Mouse (Mus musculus): Measurements from ENCODE around the gene Cyth1.

Cyth1 gene

DNA sequence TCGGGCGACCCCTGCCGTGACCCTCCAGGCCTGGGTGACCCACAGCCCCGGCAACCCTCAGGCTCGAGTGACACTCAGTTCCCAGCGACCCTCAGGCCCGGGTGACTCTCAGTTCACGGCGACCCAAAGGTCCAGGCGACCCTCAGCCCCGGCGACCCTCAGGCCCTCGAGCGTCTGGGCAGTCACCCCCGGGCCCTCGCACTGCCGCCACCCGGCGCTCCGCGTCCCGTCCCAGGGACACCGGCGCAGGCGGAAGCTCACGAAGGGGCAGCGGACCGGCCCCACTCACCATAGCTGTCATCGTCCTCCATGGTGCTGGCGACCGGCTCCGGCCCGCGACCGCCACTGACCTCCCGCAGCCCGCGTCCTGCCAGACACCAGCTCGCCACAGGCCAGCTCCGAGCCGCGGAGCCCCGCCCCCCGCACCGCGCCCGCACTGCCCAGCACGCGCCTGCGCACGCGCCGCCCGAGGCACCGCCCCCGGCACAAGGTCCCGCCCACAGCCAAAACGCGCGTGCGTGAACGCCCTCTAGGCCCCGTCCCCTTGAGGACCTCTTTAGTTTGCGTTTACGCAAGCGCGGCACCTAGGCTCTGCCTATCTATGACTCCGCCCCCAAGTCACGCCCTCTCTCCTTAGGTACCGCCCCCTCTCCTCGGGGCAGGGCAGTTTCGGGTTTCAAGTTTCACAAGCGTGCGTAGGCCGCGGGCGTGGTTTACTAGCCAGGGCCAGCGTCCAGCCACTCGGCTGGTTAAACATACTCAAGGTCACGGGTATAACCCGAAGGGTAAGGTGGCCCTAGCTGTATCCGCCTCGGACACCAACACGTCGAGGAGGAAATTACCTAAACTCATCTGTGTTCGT lies at the start of gene Cyth1:
Gene Cyth1, minus strand, starts transcription at position 443 of the 862 bp plus-strand sequence.
- DNase-seq (ENCODE audit: extremely low read depth, low read depth, low spot score): peak; percentile 78

DNA sequence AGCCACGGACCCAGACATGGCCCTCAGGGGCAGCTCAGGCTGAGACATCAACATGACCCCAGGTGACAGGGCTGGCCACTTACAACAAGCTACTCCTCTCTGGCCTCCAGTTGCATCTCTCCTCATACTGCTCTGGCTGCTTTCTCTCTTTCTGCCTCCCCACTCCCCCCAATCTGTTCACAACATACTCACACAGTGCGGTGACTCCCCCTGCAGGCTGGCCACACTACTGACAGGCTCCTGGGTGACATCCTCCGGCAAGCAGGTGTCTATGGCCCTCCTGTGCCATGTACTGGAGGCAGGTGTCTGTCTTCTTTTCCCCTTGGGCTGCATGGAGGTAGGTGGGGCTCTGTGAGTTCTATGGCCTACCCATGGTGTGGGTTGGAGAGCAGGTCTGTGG lies 49.6 kb upstream of the Cyth1 start:
- DNase-seq (ENCODE audit: extremely low read depth, low read depth, low spot score): no peak

DNA sequence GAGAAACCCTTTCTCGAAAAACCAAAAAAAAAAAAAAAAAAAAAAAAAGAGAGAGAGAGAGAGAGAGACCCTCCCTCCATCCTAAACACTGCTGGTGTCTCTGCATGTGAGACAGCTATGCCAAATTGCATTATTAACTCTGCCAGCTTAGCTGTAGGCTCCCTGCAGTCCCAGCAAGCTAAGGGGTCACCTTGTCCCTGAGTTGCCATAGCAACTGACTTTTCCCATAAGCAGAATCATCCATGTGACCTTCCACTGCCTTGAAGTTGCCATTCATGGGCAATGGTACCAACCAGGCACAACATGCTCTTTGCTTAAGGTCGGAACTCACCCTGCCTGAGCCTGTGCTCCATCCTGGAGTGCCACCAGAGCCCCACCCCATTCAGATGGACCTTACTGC lies 46.6 kb upstream of the Cyth1 start:
- no peak for DNase-seq (ENCODE audit: extremely low read depth, low read depth, low spot score)

DNA sequence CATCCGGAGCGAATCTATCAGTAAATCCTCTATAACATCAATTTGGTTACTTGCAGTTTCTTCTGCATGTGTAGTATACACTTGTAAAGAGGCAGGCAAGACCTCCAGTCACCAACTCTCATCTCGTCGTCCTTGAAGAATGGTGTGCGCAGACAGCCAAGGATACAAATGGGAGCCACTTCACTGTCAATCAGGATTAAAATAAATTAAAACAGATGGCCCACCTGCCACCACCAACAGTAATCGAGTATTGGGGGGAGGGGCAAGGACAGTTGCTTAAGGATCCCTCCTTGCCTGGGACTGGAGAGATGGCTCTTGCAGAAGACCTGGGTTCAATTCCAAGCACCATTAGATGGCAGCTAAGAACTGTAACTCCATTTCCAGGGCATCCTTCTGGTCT lies 44.3 kb upstream of the Cyth1 start:
- DNase-seq (ENCODE audit: extremely low read depth, low read depth, low spot score): no peak

DNA sequence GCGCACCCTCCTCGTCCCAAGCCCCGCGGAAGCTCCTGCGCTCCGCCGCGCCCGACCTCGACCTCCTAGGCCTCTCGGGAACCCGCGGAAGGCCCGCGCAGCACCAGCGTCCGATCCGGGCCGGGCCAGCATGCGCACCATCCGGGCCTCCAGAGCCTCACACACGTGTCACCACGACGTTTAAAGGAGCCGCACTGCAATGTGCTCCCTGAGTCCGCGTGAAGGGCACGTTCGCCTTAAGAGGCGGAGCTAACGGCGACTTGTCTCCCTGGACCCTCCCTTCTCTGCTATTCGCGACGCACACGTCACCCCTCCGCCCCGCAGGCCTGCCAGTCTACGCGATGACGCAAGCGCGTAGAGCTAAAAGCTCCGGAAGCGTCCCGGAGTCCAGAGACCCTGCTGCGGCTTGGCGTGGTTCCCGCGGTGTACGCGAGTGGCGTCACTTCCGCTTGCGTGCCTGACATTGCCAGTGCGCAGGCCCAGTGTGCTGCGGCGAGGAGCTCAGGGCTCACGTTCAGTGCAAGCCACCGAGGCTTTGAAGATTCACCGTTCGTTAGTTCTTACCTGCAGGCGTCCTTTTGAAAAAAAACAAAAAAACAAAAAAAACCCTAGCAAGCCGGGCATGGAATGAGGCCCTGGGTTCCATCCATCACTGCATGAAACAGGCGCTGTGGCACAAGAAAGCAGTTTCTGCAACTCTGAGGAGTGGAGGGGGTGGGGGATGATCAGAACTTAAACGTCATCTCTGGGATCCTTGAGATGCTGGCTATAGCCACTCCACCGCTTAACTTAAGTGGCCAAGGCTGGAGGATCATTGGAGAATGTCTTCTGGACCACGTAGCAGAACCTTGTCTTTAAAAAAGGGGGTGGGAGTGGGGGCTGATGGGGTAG lies 41.9 kb upstream of the Cyth1 start, which contains the start of gene Usp36:
Gene Usp36, minus strand, starts transcription at position 246 of the 891 bp plus-strand sequence.
- DNase-seq (ENCODE audit: extremely low read depth, low read depth, low spot score): peak; percentile 95

DNA sequence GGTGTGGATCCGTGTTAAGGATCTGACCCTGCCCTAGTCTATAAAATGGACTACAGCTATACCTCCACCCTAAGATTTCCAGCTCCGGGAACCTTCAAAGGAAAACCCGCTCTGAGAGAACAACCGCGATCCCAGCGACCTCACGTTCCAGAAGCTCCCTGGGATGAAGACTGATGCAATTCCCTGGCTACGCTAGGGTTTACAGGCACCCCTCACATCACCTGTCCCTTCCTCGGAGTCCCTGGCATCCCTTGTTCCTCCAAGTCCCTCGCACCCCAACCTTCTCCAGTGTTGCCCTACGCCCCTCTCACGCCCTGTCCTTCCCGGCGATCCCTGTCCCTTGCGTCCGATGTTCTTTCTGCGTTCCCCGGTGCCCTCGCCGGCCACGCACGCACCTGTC lies 41.2 kb upstream of the Cyth1 start:
- no peak for DNase-seq (ENCODE audit: extremely low read depth, low read depth, low spot score)

DNA sequence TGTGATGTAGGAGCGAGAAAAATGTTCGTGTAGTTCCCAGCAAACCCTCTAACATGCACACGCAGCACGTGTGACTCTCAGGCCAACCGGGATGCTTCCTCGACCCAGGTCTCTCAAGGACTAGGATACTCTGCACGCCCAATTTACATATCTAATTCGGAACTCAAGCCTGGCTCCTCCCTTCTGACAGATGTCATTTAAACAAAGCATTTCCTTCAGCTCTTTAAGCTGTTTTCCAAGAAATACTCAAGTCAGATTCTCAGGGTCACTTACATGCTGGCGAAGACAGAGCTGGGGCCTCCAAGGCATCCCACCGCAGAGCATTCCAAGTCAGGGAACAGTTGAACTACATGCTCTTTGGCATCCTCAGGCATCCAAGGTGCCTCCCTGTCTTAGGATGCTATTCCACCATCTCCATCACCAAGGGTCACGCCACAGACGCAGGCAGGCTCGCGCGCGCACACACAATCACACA lies 40.7 kb upstream of the Cyth1 start:
- DNase-seq (ENCODE audit: extremely low read depth, low read depth, low spot score): no peak

DNA sequence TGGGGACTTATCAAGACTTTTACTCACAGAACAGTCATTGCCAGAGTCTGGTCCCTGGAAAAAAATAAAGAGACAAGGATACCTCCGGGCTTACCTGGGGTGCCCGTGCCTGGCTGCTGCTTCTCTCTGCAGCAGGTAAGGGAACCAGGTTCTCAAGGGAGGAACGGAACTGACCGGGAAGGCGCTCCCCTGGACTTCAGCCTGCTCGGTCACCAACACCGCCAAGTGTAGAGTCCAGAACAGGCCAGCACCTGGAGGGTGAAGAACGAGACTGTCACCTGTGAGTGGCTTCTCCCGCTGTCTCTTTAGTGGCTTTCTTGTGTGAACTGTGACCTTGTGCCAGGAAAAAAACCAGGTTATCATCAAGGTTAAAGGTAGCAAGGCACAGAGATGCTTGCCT lies 39.2 kb upstream of the Cyth1 start:
- DNase-seq (ENCODE audit: extremely low read depth, low read depth, low spot score): no peak

DNA sequence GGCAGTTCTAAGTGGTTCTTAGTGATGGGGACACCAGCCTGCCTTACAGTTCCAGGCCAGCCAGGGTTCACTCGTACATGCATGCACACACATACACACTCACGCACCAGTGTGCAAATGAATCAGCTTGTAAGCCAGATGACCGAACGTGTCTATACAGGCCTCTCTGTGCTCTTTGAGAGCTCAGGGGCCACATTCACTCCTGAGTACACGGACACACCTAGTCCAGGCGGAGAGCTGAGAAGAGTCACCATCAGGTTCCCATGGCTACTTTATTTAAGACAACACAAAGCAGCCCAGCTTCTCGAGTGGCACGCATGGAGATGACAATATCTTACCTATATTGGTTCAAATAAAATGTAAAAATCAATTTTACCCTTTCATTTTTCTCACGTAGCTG lies 38.0 kb upstream of the Cyth1 start:
- DNase-seq (ENCODE audit: extremely low read depth, low read depth, low spot score): no peak

DNA sequence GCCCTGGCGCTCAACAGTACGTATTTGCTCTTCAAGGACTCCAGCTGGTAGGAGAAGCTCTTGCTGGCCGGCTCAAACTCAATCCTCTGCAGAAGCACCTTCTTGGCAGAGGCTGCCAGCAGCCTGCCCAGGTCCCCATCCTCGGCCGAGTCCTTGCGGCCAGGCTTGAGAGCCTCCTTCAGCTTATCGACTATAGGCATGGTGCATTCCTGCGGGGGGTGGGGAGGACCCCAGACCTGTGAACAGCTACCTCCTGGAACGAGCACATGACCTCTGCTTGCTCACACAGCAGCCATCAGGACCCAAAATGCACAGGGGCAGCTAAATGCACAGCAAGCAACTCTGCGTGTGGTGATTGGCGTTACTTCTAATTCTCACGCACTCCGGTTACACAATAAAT lies 37.4 kb upstream of the Cyth1 start:
- no peak for DNase-seq (ENCODE audit: extremely low read depth, low read depth, low spot score)

DNA sequence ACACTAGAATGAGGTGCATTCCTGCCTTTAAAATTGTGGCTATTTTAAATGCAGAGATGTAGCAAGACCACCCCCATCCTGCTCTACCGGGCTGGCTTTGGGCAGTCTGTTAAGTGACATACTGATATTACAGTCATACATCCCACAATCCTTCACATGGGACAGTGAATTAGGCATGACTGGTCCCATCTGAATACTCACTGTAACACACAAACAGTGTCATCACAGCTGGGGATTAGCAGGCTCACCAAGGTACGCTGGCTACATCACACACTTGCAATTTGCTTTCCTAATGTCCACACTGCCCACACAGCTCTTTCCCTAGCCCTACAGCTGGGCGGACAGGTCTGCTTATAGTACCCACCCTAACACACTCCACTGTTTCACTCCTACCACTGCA lies 31.8 kb upstream of the Cyth1 start:
- DNase-seq (ENCODE audit: extremely low read depth, low read depth, low spot score): peak; percentile 56

DNA sequence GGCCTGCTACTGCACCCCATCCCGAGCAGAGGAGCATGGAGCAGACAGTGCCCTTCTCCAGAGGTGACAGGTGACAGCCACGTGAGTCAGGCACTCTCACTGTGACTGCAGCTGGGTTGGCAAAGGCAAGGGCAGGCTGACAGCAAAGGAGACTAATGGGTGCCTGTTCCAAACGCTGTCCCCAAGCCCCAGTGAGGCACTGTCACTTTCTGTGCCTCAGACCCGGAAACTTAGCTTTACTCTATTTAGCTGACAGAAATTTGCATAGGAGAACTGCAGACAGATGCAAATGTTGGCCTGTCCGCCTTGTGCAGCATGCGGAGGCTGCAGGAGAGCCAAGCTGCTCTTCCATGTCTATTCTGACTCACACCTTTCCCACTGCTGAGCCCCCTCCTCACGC lies 27.9 kb upstream of the Cyth1 start:
- no peak for DNase-seq (ENCODE audit: extremely low read depth, low read depth, low spot score)

DNA sequence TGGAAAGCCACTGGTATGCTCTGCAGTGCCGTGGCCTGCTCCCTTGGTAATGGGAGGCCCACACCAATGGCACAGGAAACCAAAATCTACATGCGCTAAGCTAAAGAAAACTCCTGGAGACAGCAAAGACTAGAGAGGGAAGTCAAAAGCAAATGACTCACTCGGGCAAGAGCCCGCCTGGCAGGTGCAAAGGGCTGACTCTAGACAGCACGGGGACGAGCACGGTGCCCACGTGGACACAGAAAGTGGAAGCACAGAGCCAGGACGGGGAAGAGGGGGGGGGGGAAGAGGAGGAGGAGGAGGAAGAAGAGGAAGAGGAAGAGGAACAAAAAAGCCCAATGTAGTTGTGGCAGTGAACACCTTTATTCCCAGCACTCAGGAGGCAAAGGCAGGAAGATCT lies 26.7 kb upstream of the Cyth1 start:
- no peak for DNase-seq (ENCODE audit: extremely low read depth, low read depth, low spot score)

DNA sequence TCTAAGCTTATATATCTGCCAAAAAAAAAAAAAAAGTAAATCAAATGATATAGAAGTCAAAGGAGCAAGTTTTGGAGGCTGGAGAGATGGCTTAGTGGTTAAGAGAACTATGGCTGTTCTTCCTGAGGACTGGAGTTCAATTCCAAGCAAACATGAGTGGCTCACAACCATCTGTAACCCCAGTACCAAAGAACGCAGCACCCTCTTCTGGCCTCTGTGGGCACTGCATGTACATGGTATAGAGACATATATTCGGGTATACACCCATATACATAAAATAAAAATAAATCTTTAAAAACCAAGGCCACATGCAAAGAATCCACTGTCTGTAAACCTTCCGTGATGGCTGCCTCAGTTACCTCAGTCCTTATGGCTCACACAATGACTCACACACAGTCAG lies 21.4 kb upstream of the Cyth1 start:
- no peak for DNase-seq (ENCODE audit: extremely low read depth, low read depth, low spot score)

DNA sequence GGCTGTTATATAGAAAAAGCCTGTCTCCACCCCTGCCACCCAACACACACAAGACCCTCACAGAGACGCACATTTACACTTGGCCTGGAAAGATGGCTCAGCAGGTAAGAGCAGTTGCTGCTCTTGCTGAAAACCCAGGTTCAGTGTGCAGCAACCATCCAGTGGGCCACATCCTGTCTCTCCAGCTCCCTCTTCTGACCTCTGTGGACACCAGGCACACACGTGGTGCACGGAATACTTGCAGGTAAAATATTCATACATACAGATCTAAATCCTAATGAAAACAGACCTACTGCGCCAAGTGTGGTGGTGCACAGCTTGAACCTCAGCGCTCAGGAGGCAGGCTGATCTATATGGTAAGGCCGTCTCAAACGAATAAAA lies 18.3 kb upstream of the Cyth1 start:
- DNase-seq (ENCODE audit: extremely low read depth, low read depth, low spot score): no peak

DNA sequence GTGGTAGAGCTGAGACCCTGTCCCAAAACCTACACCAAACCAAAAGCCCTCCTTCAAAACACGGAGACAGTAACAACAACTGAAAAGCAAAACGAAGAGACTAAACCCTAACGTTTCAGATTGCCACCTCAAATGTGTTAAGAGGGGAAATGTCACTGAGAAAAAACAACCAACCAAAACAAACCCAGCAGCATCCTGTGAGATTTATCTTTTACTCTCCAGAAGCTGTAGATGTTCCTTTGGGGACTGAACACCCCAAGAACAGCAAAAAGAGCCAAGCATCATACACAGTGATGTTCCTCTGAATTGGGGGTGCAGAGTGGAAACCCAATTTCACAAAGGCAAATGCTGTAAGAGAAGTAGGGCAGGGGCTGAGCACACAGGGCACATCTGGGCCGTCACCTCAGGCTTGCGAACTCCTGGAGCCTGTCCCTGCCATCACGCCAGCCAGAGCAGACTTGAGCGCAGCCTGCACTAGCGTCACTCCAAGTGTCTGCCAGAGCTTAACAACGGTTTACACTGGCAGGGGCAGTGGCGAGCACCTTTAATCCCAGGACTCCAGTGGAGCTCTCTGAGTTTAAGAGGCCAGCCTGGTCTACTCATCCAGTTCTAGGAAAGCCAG lies 17.8 kb upstream of the Cyth1 start:
- DNase-seq (ENCODE audit: extremely low read depth, low read depth, low spot score): no peak

DNA sequence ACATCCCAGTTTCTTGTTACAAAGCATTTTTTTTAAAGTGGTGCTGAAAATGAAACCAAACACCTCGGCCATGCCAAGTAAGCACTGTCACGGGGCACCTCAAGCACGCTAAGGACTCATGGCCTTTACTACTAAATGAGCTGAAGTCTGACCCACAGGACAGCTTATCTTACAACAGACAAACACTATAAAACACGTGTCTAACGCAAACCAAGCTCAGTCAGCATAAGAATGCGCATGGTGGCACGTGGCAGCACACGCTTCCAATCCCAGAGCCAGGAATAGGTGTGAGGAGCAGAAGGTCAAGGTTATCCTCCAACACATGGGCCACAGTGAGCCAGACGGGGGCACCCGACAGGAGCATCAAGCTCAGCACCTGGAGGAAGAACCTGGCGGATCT lies 17.2 kb upstream of the Cyth1 start:
- DNase-seq (ENCODE audit: extremely low read depth, low read depth, low spot score): no peak

DNA sequence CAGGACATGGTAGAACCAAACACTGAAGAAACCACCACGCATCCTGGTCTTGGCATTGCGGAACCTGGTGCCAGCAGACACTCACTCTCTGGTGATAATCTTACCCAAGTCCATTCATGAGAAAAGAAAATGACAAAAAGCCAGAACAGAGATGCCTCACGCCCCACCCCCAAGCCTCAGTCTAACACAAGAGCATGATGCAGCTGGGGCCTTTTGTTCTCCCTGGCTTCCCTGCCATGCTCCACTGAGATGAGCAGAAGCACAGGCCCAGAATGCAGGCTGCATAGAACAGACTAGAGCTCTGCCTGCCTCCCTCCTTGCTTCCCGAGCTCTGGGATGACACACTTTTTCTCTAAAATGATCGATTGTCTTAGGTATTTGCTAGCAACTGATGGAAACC lies 14.8 kb upstream of the Cyth1 start:
- no peak for DNase-seq (ENCODE audit: extremely low read depth, low read depth, low spot score)

DNA sequence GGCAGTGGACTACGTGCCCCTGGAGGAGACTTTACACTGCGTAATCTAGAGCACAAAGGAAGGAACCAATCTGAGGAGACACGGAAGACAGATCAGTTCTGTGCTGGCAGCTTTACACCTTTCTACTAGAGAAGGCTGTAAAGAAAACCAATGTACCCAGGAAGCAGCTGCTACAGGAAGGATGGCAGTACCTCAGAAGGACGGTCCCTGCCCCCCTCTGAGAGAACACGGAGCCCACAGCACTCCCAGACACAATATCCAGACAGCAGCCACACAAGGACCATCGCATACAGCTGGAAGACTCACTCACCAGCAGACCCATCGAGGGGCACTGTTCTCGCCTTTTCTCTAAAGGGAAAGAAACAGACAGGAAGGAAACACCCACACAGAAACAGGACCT lies 11.7 kb upstream of the Cyth1 start:
- no peak for DNase-seq (ENCODE audit: extremely low read depth, low read depth, low spot score)

DNA sequence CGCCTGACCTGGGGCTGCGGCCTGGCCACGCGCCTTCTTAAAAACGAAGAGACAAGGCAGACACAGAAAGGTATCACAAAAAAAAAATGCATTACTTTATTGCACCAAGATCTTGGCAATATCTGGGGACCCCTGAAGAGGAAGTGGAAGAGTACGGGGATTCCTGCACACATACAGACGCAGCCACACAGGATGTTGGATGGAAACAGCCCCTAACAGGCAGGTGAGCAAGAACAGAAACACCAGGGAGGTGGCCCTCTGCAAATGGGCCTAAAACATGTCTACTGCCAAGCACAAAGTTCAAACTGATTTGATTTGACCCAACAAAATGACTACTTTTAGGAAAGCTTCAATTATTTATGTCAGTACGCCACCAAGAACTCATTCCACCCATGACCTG lies 11.2 kb upstream of the Cyth1 start:
- no peak for DNase-seq (ENCODE audit: extremely low read depth, low read depth, low spot score)

DNA sequence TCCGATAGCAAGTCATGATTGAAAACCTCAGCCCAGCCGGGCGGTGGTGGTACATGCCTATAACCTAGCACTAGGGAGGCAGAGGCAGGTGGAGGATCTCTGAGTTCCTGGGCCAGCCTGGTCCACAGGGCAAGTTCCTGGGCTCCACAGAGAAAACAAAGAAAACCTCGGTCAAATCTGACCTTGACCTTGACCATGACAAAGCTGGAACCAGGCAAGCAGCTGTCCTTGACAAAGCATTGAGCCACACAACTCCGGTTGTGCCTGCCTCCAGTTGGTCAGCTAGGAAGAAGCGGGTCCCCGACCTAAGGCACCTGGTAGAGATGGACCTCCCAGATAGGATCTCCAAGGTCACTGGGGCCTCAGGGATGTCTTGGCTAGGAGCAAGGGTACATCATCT lies 8.0 kb upstream of the Cyth1 start:
- no peak for DNase-seq (ENCODE audit: extremely low read depth, low read depth, low spot score)
